Mouse (Mus musculus): ENCODE data around the gene Atxn7l1. TPM values are rescaled to one million over a fixed set of nuclear protein-coding genes. Genes with fewer than 3 reads are reported as not detected.
A peak's percentile ranks its signal among the peaks of the same experiment; 100 is the strongest.

The Atxn7l1 gene
- polyA plus RNA-seq, 1 experiment, result 12.4 TPM

DNA sequence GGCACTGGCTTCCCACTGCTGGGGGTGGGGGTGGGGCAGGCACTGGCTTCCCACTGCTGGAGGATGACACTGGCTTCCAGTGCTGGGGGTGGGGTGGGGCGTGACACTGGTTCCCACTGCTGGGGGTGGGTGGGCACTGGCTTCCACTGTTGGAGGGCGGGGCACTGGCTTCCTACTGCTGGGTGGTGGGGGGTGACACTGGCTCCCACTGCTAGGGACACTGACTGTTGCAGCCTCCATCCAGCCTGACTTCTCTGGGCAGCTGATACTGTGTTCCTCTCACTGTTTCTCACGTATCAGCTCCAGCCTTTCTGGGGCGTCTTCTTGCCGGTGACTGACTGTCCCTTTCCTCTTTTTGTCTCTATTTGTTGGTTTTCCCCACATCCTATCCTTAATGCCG is 53.6 kb downstream of the Atxn7l1 start:
- no peak overlapping the region for H3K4me2 ChIP-seq (ENCODE audit: low read depth)
- no peaks in the 10 kb centered on the region for H3K79me2 ChIP-seq (ENCODE audit: control insufficient read depth, insufficient read depth)
- no peak overlapping the region for H3K4me3 ChIP-seq
- H3ac ChIP-seq (ENCODE audit: control insufficient read depth, insufficient read length), result no peak overlapping the region
- TF ChIP-seq MYOG (IDR thresholded peaks at IDR 0.05; ENCODE audit: control insufficient read depth in 1 of 3, insufficient read depth in 1 of 3, insufficient read length in 2 of 3, low read depth in 2 of 3), result no peak
- no peak for TF ChIP-seq USF1 (IDR thresholded peaks at IDR 0.05; ENCODE audit: low read depth)
- TF ChIP-seq TCF12 (IDR thresholded peaks at IDR 0.05; ENCODE audit: insufficient read depth, poor library complexity, severe bottlenecking), result no peak
- no peak for TF ChIP-seq MAX (IDR thresholded peaks at IDR 0.05; ENCODE audit: low read depth)
- no peak for TF ChIP-seq SRF (IDR thresholded peaks at IDR 0.05; ENCODE audit: control insufficient read depth, insufficient read length, low read depth)
- TF ChIP-seq POLR2AphosphoS2 (IDR thresholded peaks at IDR 0.05; ENCODE audit: insufficient read length, low read depth), result no peak
- TF ChIP-seq TCF3 (IDR thresholded peaks at IDR 0.05; ENCODE audit: insufficient read length, low read depth), result no peak
- no peak for TF ChIP-seq E2F4 (IDR thresholded peaks at IDR 0.05; ENCODE audit: insufficient read depth)
- no peak for TF ChIP-seq POLR2A (IDR thresholded peaks at IDR 0.05; ENCODE audit: insufficient read length, low read depth)
- no peak for TF ChIP-seq MYOD1 (IDR thresholded peaks at IDR 0.05; ENCODE audit: control insufficient read depth in 1 of 3, insufficient read length in 2 of 3, low read depth in 2 of 3)
- TF ChIP-seq REST (IDR thresholded peaks at IDR 0.05; ENCODE audit: insufficient read depth, insufficient read length), result no peak
- no peak for TF ChIP-seq CEBPB (IDR thresholded peaks at IDR 0.05; ENCODE audit: insufficient read depth, poor library complexity, severe bottlenecking)
- H3K27me3 ChIP-seq (ENCODE audit: control insufficient read depth, insufficient read depth, insufficient read length), result no peaks in the 10 kb centered on the region
- no peaks in the 10 kb centered on the region for H3K36me3 ChIP-seq (ENCODE audit: control insufficient read depth, insufficient read depth)

DNA sequence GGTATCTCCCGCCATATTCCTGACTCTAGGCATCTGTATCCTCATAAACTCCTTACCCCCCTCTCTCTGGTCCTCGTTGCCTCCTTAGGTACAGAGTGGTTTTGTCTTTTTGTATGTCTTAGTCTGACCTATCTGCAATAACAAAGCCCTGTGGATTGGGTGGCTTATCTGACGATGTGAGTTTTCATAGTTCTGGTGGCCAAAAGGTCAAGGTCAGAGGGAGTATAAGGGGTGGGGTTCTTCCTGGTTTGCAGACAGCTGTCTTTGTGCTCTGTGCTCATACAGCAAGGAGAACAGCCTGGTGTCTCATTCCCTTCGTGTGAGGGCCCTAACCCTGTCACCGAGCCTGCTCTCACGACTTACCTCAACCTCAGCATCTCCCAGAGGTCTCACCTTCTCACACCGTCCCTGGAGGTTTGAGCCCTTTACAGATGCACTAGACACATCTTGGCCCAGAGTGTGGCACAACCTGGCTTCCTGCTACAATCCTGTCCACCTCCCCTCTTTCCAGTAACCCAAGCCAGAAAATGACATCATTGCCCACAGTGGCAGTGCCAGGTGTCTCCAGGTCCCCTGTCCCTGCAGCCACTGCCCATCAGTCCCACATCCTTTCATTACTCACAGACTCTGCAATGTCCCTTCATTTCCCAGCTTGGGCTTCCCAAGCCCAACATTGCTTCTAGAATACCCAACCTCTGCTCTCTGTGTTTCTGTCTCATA is 54.2 kb downstream of the Atxn7l1 start:
- no peak overlapping the region for H3ac ChIP-seq (ENCODE audit: control insufficient read depth, insufficient read length)
- no peaks in the 10 kb centered on the region for H3K79me2 ChIP-seq (ENCODE audit: control insufficient read depth, insufficient read depth)
- no peak overlapping the region for H3K4me3 ChIP-seq
- peaks cover 2% of the 10 kb centered on the region for H3K36me3 ChIP-seq (ENCODE audit: control insufficient read depth, insufficient read depth)
- H3K27me3 ChIP-seq (ENCODE audit: control insufficient read depth, insufficient read depth, insufficient read length), result no peaks in the 10 kb centered on the region
- no peak overlapping the region for H3K4me2 ChIP-seq (ENCODE audit: low read depth)
- no peak for TF ChIP-seq POLR2AphosphoS2 (IDR thresholded peaks at IDR 0.05; ENCODE audit: insufficient read length, low read depth)
- TF ChIP-seq MYOD1 (IDR thresholded peaks at IDR 0.05; ENCODE audit: control insufficient read depth in 1 of 3, insufficient read length in 2 of 3, low read depth in 2 of 3), result peak in 1 of 3 experiments; percentile 15
- peak in 1 of 3 experiments; percentile 1 for TF ChIP-seq MYOG (IDR thresholded peaks at IDR 0.05; ENCODE audit: control insufficient read depth in 1 of 3, insufficient read depth in 1 of 3, insufficient read length in 2 of 3, low read depth in 2 of 3)
- TF ChIP-seq CEBPB (IDR thresholded peaks at IDR 0.05; ENCODE audit: insufficient read depth, poor library complexity, severe bottlenecking), result no peak
- no peak for TF ChIP-seq POLR2A (IDR thresholded peaks at IDR 0.05; ENCODE audit: insufficient read length, low read depth)

DNA sequence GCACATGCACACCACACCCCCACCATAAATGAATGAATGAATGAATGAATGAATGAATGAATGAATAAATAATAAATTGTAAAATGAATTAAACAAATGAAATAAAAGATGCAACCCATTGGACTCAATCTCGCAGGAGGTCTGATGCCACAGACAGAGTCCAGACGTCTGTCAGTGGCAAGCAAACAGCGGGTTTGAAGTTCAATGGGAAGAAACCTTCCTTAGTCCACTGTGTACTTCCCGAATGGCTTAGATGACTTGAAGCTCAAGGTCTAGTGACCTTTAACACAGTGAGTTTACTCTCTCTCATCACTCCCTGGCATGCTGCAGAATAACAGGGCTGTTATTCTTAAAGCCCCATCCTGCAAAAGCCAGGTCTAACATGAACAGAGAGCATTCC is 57.8 kb downstream of the Atxn7l1 start:
- H3K79me2 ChIP-seq (ENCODE audit: control insufficient read depth, insufficient read depth), result no peaks in the 10 kb centered on the region
- no peak overlapping the region for H3K4me3 ChIP-seq
- H3ac ChIP-seq (ENCODE audit: control insufficient read depth, insufficient read length), result no peak overlapping the region
- H3K27me3 ChIP-seq (ENCODE audit: control insufficient read depth, insufficient read depth, insufficient read length), result no peaks in the 10 kb centered on the region
- TF ChIP-seq MYOG (IDR thresholded peaks at IDR 0.05; ENCODE audit: control insufficient read depth in 1 of 3, insufficient read depth in 1 of 3, insufficient read length in 2 of 3, low read depth in 2 of 3), result no peak
- no peak for TF ChIP-seq TCF3 (IDR thresholded peaks at IDR 0.05; ENCODE audit: insufficient read length, low read depth)
- TF ChIP-seq SRF (IDR thresholded peaks at IDR 0.05; ENCODE audit: control insufficient read depth, insufficient read length, low read depth), result no peak
- TF ChIP-seq POLR2AphosphoS2 (IDR thresholded peaks at IDR 0.05; ENCODE audit: insufficient read length, low read depth), result no peak
- no peak for TF ChIP-seq E2F4 (IDR thresholded peaks at IDR 0.05; ENCODE audit: insufficient read depth)
- TF ChIP-seq TCF12 (IDR thresholded peaks at IDR 0.05; ENCODE audit: insufficient read depth, poor library complexity, severe bottlenecking), result no peak
- TF ChIP-seq CEBPB (IDR thresholded peaks at IDR 0.05; ENCODE audit: insufficient read depth, poor library complexity, severe bottlenecking), result no peak
- no peak for TF ChIP-seq USF1 (IDR thresholded peaks at IDR 0.05; ENCODE audit: low read depth)
- no peak for TF ChIP-seq MAX (IDR thresholded peaks at IDR 0.05; ENCODE audit: low read depth)
- H3K36me3 ChIP-seq (ENCODE audit: control insufficient read depth, insufficient read depth), result peaks cover 6% of the 10 kb centered on the region
- no peak overlapping the region for H3K4me2 ChIP-seq (ENCODE audit: low read depth)

DNA sequence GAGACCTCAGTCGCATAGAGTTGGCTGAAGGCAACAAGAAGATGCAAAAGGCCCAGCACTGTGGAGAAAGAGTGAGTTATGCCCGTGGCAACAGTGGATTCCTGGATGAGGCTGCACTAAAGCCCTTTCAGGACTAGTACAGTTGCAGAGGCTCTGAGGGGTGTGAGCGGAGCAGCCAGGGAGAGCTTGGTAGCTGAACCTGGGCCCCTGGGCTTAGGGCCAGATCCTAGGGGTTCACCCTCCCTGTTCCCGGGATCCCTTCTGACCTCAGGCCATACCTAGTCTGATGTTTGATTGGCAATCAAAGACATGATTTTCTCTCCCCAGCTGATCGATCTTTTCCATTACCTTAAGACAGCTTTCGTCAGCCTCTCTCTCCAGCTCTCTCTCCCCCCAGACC is 58.8 kb downstream of the Atxn7l1 start:
- H3K36me3 ChIP-seq (ENCODE audit: control insufficient read depth, insufficient read depth), result peaks cover 6% of the 10 kb centered on the region
- no peak overlapping the region for H3K4me2 ChIP-seq (ENCODE audit: low read depth)
- no peaks in the 10 kb centered on the region for H3K27me3 ChIP-seq (ENCODE audit: control insufficient read depth, insufficient read depth, insufficient read length)
- no peaks in the 10 kb centered on the region for H3K79me2 ChIP-seq (ENCODE audit: control insufficient read depth, insufficient read depth)
- TF ChIP-seq MYOG (IDR thresholded peaks at IDR 0.05; ENCODE audit: control insufficient read depth in 1 of 3, insufficient read depth in 1 of 3, insufficient read length in 2 of 3, low read depth in 2 of 3) (no peak), TCF3 (IDR thresholded peaks at IDR 0.05; ENCODE audit: insufficient read length, low read depth) (no peak), REST (IDR thresholded peaks at IDR 0.05; ENCODE audit: insufficient read depth, insufficient read length) (no peak), TCF12 (IDR thresholded peaks at IDR 0.05; ENCODE audit: insufficient read depth, poor library complexity, severe bottlenecking) (no peak)
- H3K4me3 ChIP-seq, result no peak overlapping the region
- no peak overlapping the region for H3ac ChIP-seq (ENCODE audit: control insufficient read depth, insufficient read length)

DNA sequence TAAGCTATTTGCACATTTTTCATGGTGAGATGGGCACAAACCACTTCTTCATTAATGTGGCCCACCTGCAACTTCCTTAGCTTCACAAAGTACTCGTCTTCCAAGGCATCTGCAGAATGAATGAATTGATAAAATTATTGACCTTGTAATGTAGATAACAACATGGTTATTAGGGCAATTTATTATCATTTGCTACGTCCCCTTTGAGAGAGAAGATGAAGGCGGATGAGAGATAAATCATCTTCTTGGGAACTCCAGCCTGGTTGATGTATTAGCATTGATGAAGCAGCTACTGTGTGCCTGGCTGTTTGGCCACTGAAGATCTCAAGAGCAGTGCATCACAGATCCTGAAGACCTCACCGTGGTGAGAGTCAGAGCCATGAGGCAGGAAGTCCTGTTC is 63.4 kb downstream of the Atxn7l1 start:
- Histone ChIP-seq H3K4me2 (ENCODE audit: low read depth) (no peak overlapping the region), H3K79me2 (ENCODE audit: control insufficient read depth, insufficient read depth) (no peaks in the 10 kb centered on the region), H3K4me3 (no peak overlapping the region), H3K27me3 (ENCODE audit: control insufficient read depth, insufficient read depth, insufficient read length) (no peaks in the 10 kb centered on the region), H3ac (ENCODE audit: control insufficient read depth, insufficient read length) (no peak overlapping the region), H3K36me3 (ENCODE audit: control insufficient read depth, insufficient read depth) (peaks cover 6% of the 10 kb centered on the region)
- TF ChIP-seq POLR2A (IDR thresholded peaks at IDR 0.05; ENCODE audit: insufficient read length, low read depth) (no peak), POLR2AphosphoS2 (IDR thresholded peaks at IDR 0.05; ENCODE audit: insufficient read length, low read depth) (no peak), MAX (IDR thresholded peaks at IDR 0.05; ENCODE audit: low read depth) (no peak), REST (IDR thresholded peaks at IDR 0.05; ENCODE audit: insufficient read depth, insufficient read length) (no peak), TCF12 (IDR thresholded peaks at IDR 0.05; ENCODE audit: insufficient read depth, poor library complexity, severe bottlenecking) (no peak), TCF3 (IDR thresholded peaks at IDR 0.05; ENCODE audit: insufficient read length, low read depth) (no peak), SRF (IDR thresholded peaks at IDR 0.05; ENCODE audit: control insufficient read depth, insufficient read length, low read depth) (no peak), CEBPB (IDR thresholded peaks at IDR 0.05; ENCODE audit: insufficient read depth, poor library complexity, severe bottlenecking) (no peak), USF1 (IDR thresholded peaks at IDR 0.05; ENCODE audit: low read depth) (no peak)

All from myocyte (in vitro differentiated cells).